Mouse (Mus musculus) heart, embryonic 15.5 days (tissue): Measurements from ENCODE around the gene Slc33a1. TPM values are rescaled to one million over a fixed set of nuclear protein-coding genes. Genes with fewer than 3 reads are reported as not detected.

ENCODE experiments used
- ATAC-seq: fragments of 200-750 bp; cut with Nextera tagmentation; replicated peaks from 2 replicates; pipeline ENCODE4 v1.8.0; 2017; ENCODE audit warnings: low read depth, moderate TSS enrichment; ENCODE audit not compliant: insufficient number of reproducible peaks, insufficient read depth, low FRiP score
- H3K27ac ChIP-seq: fragments of 300-500 bp; sonication (generic); 2 replicates; pipeline ENCODE4 v1.5.1; 2015; ENCODE audit warnings: mild to moderate bottlenecking, inconsistent platforms
- H3K27me3 ChIP-seq: fragments of 300-500 bp; sonication (generic); 2 replicates; pipeline ENCODE4 v1.6.1; 2015; ENCODE audit warnings: inconsistent platforms
- H3K36me3 ChIP-seq: fragments of 300-500 bp; sonication (generic); 2 replicates; pipeline ENCODE4 v1.6.1; 2015; ENCODE audit warnings: mild to moderate bottlenecking, inconsistent platforms
- H3K4me1 ChIP-seq: fragments of 300-500 bp; sonication (generic); replicated peaks from 2 replicates; pipeline ENCODE4 v1.6.1; 2015; ENCODE audit warnings: inconsistent platforms
- H3K4me2 ChIP-seq: fragments of 300-500 bp; sonication (generic); 2 replicates; pipeline ENCODE4 v1.6.1; 2015; ENCODE audit warnings: inconsistent platforms, mild to moderate bottlenecking, moderate library complexity
- H3K4me3 ChIP-seq: fragments of 300-500 bp; sonication (generic); 2 replicates; pipeline ENCODE4 v1.5.1; 2015; ENCODE audit warnings: mild to moderate bottlenecking, inconsistent platforms
- H3K9ac ChIP-seq: fragments of 300-500 bp; sonication (generic); 2 replicates; pipeline ENCODE4 v1.6.1; 2015; ENCODE audit warnings: mild to moderate bottlenecking, inconsistent platforms
- H3K9me3 ChIP-seq: fragments of 300-500 bp; sonication (generic); replicated peaks from 2 replicates; pipeline ENCODE4 v1.6.1; 2016; ENCODE audit warnings: inconsistent platforms
- WGBS: fragments of 180-500 bp; shearing (Covaris S2); methylation state at CpG from one replicate; pipeline ENCODE4 v1.1.7; 2015; ENCODE audit warnings: mixed read lengths; 5-methylcytosine and 5-hydroxymethylcytosine counted together
- polyA plus RNA-seq: library from polyadenylated mRNA; unstranded; fragments of >200 nt; fragmentation: Nextera tagmentation; extraction: Ambion mirVana; gene quantifications from 2 replicates; pipeline ENCODE4 v1.2.1, GENCODE M21; 2015

The Slc33a1 gene
- polyA plus RNA-seq, 1 experiment from 2014 or later = 9.2 TPM

DNA sequence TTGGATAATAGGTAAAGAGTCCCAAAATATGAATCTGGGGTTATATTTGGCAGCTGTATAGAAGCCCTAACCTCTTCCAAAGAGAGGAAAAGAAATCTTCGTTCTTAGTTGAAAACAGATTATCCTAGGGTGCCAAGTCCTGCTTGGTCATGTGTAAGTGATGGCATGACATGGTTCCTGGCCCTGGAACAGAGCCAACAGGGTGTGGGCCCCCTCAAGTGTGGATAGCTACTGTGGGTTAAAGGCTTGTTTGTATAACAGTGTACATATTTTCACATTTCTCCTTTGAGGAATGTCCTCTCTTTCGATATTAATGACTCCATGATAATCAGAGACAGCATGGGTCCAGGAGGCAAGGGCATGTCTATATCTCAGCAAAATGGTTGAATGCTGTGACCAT is 25.6 kb downstream of the Slc33a1 start:
- Histone ChIP-seq H3K9me3 (no peaks in the 10 kb centered on the region), H3K4me1 (no peaks in the 10 kb centered on the region), H3K4me2 (no peak overlapping the region), H3K27ac (no peak overlapping the region), H3K4me3 (no peak overlapping the region), H3K9ac (no peak overlapping the region), H3K36me3 (peaks cover 4% of the 10 kb centered on the region; the same call in 1 of the 2 replicates), H3K27me3 (no peaks in the 10 kb centered on the region)
- 83% methylated on average over 2 of the region's 2 CpGs for WGBS
- no peak for ATAC-seq

DNA sequence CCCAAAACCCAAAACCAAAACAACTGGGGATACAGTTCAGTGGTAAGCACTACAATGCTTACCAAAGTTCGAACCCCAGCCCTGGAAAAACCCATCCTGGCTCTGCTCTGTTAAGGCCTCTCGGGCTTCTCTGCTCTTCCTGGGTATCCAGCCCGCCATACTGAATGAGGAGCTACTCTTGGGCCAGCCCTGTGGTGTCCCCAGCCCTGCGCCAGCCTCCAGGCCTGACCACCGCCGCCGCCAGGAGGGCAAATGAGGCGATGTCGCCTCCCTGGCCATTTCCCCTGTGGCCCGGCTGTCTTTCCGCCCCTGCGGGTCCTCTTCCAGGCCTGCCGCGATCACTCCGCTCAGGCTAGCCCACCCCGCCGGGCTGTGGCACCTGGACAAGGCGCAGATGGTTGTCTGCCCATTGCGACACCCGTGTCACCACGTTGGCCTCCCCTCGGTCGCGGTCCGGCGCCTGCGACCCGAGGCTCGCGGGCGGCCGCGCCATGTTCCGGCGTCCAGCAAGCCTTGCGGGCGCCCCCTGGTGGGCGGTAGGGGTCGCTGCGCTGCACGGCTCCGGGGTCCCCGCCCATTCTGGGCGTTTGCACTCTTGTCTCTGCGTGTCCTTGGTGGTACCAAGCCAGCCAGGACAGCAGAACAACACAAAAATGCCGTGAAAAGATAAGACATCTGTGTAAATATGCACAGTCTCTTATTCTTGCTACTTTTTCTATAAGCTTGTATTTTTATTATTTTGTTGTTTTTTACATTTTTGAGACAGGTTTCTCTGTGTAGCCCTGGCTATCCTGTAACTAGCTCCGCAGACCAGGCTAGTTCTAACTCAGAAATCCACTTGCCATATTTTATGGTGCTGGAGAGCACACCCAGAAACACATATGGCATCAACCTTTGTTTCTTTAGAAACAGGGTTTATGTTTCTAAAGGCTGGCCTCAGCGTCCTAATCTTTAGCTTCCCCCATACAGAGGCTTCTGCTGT is 35.4 kb downstream of the Slc33a1 start, which contains the start of gene E130311K13Rik:
Gene E130311K13Rik, minus strand, starts transcription at position 595 of the 982 bp plus-strand sequence.
- Histone ChIP-seq H3K27ac (peak within 1 kb of the TSS; percentile 77), H3K4me1 (peaks cover 4% of the 10 kb centered on the region; the same call in 1 of the 2 replicates), H3K36me3 (no peaks in the 10 kb centered on the region), H3K27me3 (no peaks in the 10 kb centered on the region), H3K9me3 (no peaks in the 10 kb centered on the region), H3K9ac (peak within 1 kb of the TSS; percentile 73), H3K4me3 (peak within 1 kb of the TSS; percentile 61), H3K4me2 (peak within 1 kb of the TSS; percentile 63)
- peak; percentile 91 for ATAC-seq
- 5% methylated on average over 48 of the region's 48 CpGs for WGBS

DNA sequence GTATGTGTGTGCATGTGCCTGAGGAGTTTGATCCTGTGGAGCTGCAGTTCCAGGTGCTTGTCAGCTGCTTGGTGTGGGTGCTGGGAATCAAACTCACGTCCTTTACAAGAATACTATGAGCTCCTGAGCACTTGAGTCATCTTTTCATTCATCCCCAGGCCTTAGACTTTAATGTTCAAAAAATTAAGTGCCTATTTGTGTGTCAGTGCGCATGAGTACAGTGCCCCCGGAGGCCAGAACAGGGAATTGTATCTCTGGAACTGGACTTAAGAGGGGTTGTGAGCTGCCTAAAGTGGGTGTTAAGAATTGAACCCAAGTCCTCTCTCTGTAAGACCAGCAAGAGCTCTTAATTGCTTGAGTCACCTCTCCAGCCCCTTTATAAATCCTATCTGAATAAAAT is 44.9 kb downstream of the Slc33a1 start:
- H3K4me2 ChIP-seq = no peak overlapping the region
- no peaks in the 10 kb centered on the region for H3K9me3 ChIP-seq
- H3K27me3 ChIP-seq = no peaks in the 10 kb centered on the region
- peaks cover 4% of the 10 kb centered on the region; the same call in 1 of the 2 replicates for H3K36me3 ChIP-seq
- no peak overlapping the region for H3K4me3 ChIP-seq
- H3K27ac ChIP-seq = no peak overlapping the region
- no peak overlapping the region for H3K9ac ChIP-seq
- ATAC-seq = no peak
- 67% methylated on average over 3 of the region's 3 CpGs for WGBS
- no peaks in the 10 kb centered on the region for H3K4me1 ChIP-seq

DNA sequence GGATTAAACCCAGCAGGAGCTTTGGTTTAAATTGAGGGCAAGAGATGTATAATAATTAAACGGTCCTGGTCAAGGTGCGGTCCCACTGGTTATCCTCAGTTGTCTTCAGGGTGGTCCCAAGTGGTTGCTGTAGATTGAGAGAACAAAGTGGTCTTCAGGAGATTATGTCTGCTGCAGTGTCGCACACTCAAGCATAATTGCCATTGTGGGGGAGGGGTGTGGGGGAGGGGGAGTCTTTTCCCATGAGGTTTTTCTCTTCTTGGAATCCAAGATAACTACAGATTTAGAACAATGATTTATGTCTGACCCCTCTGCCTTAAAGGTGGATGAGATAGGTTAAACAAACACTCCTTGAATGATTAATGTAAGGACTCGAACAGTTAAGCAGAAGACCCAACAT is 54.3 kb downstream of the Slc33a1 start:
- Histone ChIP-seq H3K27ac (no peak overlapping the region), H3K9me3 (no peaks in the 10 kb centered on the region), H3K27me3 (peaks cover under 1% of the 10 kb centered on the region; the same call in 1 of the 2 replicates), H3K9ac (no peak overlapping the region), H3K4me2 (no peak overlapping the region), H3K4me1 (peaks cover 1% of the 10 kb centered on the region; the same call in 1 of the 2 replicates), H3K36me3 (peaks cover 4% of the 10 kb centered on the region; the same call in 1 of the 2 replicates), H3K4me3 (no peak overlapping the region)
- ATAC-seq = no peak
- 69% methylated on average over 4 of the region's 4 CpGs for WGBS

DNA sequence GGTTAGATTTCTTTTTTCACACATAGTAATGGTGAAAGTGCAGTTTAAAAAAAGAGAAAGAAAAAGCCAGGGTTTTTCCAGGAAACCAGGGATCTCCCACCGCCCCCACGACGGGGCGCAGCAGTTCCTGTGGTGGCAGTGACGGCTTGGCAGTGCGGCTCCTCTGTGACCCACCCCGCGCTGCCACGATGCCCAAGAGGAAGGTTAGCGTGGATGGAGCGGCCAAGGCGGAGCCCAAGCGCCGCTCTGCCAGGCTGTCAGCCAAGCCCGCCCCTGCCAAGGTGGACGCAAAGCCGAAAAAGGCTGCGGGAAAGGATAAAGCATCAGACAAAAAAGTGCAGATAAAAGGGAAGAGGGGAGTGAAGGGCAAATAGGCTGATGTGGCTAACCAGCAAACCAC is 59.3 kb downstream of the Slc33a1 start:
- Histone ChIP-seq H3K4me1 (peaks cover 4% of the 10 kb centered on the region), H3K4me2 (peak overlapping the region; percentile 68), H3K9me3 (no peaks in the 10 kb centered on the region), H3K27ac (no peak overlapping the region), H3K4me3 (peak overlapping the region; percentile 39), H3K9ac (no peak overlapping the region; the same call in 1 of the 2 replicates), H3K36me3 (no peaks in the 10 kb centered on the region), H3K27me3 (peaks cover 5% of the 10 kb centered on the region; the same call in 1 of the 2 replicates)
- WGBS = 2% methylated on average over 18 of the region's 18 CpGs
- no peak for ATAC-seq

DNA sequence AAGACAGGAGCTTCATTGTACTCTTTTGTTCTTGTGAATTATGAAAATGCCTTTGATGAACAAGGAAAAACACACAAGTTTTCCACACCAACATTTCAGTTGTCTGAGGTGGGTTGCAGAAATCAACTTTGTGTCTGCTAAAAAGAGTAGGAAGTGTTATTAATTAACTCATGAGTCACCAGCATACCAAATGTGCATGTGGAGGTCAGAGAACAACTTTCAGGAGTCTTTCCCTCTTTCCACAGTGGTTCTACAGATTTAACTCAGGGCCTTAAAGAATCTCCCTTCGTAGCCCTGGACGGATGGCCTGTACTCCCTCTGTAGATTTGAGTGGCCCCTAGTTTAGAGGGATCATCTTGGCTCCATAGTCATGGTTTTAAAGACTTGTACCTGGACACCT is 60.4 kb downstream of the Slc33a1 start:
- no peak overlapping the region for H3K4me2 ChIP-seq
- H3K27me3 ChIP-seq = peaks cover 5% of the 10 kb centered on the region; the same call in 1 of the 2 replicates
- no peak overlapping the region for H3K4me3 ChIP-seq
- H3K36me3 ChIP-seq = no peaks in the 10 kb centered on the region
- ATAC-seq = no peak
- no peak overlapping the region for H3K9ac ChIP-seq
- 81% methylated on average over 2 of the region's 2 CpGs for WGBS
- no peak overlapping the region for H3K27ac ChIP-seq
- H3K4me1 ChIP-seq = peaks cover 13% of the 10 kb centered on the region
- no peaks in the 10 kb centered on the region for H3K9me3 ChIP-seq

DNA sequence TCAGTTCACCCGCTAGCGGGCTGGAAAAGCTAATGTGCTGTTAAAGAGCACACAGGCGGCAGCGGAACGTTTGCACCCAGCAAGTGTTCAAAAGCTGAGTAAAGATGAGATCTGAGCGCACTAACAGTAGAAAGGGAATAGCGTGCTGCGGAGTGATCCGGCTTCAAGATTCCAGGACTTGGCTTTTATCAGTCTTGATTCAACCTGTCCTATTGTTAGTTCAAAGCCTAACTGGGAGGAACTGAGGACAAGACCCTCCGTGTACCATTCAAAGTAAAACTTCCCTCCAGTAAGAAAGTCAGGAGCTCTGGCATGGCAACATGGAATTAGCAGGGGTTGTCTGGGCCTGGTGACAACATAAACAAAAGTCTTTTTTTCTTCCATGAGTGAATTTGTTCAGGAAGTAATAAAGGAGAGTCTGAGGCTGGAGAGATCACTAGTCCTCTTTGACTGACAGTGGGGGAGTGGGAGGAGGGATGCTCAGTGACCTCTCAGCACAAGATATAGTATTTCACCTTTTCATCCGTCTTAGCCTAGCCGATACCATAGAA is 64.5 kb downstream of the Slc33a1 start:
- peaks cover 3% of the 10 kb centered on the region; the same call in 1 of the 2 replicates for H3K27me3 ChIP-seq
- H3K4me2 ChIP-seq = peak overlapping the region; percentile 100
- peaks cover 17% of the 10 kb centered on the region for H3K4me1 ChIP-seq
- H3K9me3 ChIP-seq = no peaks in the 10 kb centered on the region
- ATAC-seq = no peak
- H3K9ac ChIP-seq = no peak overlapping the region
- WGBS = 7% methylated on average over 12 of the region's 12 CpGs
- no peak overlapping the region for H3K27ac ChIP-seq
- peak overlapping the region; percentile 79 for H3K4me3 ChIP-seq
- H3K36me3 ChIP-seq = no peaks in the 10 kb centered on the region

DNA sequence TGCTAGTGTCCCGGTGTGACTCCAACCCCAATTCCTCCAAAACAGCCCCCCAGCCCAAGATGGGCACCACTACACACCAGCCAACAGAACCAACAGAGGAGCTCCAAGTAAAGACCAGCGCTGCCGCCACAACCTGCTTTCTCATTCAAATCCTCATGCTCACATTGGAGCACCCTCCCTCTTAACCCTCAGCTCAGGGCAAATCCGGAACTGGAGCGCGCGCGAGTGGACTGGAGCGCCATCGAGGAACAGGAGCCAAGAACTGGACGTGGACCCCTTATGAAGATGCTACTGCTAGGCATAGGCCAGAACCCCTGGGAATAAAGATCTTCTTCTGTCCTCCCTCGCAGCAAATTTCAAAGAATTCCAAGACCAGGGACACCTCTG is 65.3 kb downstream of the Slc33a1 start, which contains the start of gene Plch1:
Gene Plch1, minus strand, starts transcription at position 164 of the 387 bp plus-strand sequence.
- H3K4me1 ChIP-seq = peaks cover 16% of the 10 kb centered on the region
- WGBS = 0% methylated on average over 12 of the region's 12 CpGs
- H3K4me3 ChIP-seq = peak within 1 kb of the TSS; percentile 79
- no peak within 1 kb of the TSS for H3K27ac ChIP-seq
- 0 out of 2 replicates have a peak, but pooled peaks cover 1% of the 10 kb centered on the region for H3K27me3 ChIP-seq
- H3K36me3 ChIP-seq = no peaks in the 10 kb centered on the region
- peak within 1 kb of the TSS; percentile 58 for H3K9ac ChIP-seq
- peak; percentile 82 for ATAC-seq
- H3K4me2 ChIP-seq = peak within 1 kb of the TSS; percentile 100
- no peaks in the 10 kb centered on the region for H3K9me3 ChIP-seq

DNA sequence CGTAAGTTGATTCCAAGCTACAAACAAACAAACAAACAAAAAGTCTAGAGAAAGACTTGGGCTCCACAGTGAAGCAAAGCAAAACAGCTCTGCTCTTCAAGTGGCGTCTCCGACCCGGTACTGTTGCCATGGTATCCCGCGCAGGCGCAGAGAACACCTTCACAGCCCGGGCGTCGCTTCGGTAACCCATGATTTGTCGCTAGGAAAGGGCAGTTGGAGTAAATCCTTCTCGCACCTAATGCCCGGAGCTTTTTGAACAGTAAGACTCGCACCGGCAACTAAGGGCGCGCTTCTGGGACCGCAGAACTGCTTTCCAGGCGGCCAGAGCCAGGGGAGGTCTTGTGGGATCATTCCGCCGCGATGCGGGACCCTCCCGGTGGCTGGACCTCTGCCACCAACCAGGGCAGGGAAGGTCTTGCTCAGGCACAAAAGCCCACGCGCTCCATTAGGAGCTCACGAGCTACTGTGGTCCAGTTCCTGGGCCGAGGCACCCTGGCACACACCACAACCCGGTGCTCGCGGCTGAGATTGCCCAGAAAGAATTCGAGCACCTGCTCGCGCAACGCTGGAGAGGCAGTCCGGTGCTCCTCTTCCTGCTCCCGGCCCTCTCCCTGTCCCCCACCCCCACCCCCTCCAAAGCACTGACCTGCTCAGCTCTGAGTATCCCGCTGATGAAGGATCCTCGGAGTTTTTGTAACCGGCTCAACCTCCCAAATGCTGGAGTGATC is 65.8 kb downstream of the Slc33a1 start:
- under 1% methylated on average over 41 of the region's 41 CpGs for WGBS
- Histone ChIP-seq H3K4me3 (peak overlapping the region; percentile 79), H3K9ac (peak overlapping the region; percentile 58), H3K4me2 (peak overlapping the region; percentile 100), H3K9me3 (no peaks in the 10 kb centered on the region), H3K4me1 (peaks cover 16% of the 10 kb centered on the region), H3K27ac (no peak overlapping the region), H3K36me3 (no peaks in the 10 kb centered on the region), H3K27me3 (no peaks in the 10 kb centered on the region)
- ATAC-seq = peak; percentile 71; the same call in 1 of the 2 replicates

DNA sequence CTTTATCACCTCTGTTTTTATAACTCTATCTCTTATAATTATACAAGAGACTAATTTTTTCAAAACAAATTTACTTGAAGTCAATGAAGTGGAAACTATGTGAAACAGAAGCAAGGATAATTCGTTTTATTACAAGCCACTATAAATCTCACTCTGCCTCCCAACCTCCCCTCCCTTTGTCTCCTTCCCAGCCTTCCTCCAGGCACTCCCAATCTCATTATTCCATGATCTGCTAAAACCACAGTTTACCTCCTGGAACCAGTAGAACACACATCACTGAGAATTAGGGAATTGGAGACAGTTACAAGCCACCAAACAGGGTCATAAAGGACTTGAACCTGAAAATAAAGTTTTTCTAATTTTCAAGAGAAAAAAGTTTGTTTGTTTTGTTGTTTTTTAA is 67.4 kb downstream of the Slc33a1 start:
- Histone ChIP-seq H3K4me1 (peaks cover 16% of the 10 kb centered on the region), H3K27ac (no peak overlapping the region), H3K4me2 (no peak overlapping the region), H3K9ac (no peak overlapping the region), H3K36me3 (no peaks in the 10 kb centered on the region), H3K9me3 (no peaks in the 10 kb centered on the region), H3K27me3 (no peaks in the 10 kb centered on the region), H3K4me3 (no peak overlapping the region)
- ATAC-seq = no peak
- WGBS = 54% methylated on average over 1 of the region's 1 CpGs

DNA sequence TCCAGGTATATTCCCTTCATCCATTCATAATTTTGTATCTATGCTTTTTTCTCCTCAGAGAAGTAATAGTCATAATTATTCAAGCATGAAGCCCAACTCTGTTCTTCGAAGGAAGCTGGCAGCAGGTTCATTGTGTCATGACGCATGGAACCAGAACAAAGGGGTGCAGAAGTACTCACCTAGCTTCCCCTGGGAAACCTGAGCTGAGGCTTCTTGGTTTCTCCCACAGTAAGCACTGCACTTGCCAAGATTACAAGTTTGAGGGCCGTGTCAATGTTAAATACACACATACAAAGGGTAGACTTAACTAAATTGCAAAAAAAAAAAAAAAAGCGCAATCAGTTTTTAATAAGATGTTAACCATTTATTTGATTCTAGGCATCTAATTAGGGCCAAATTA is 68.3 kb downstream of the Slc33a1 start:
- ATAC-seq = no peak
- H3K4me3 ChIP-seq = no peak overlapping the region
- WGBS = 82% methylated on average over 4 of the region's 4 CpGs

More for the DNA sequence above, 68.3 kb downstream of the Slc33a1 start:
- no peak overlapping the region for H3K9ac ChIP-seq
- peaks cover 16% of the 10 kb centered on the region for H3K4me1 ChIP-seq
- no peaks in the 10 kb centered on the region for H3K36me3 ChIP-seq
- H3K9me3 ChIP-seq = no peaks in the 10 kb centered on the region
- no peak overlapping the region for H3K27ac ChIP-seq
- no peaks in the 10 kb centered on the region for H3K27me3 ChIP-seq
- no peak overlapping the region for H3K4me2 ChIP-seq
